Mouse (Mus musculus) cortical plate, adult 2 months (tissue): Measurements from ENCODE around the gene Rtbdn.

Source experiments
- CTCF ChIP-seq: fragments of 200-500 bp; IDR thresholded peaks from 2 replicates; pipeline ENCODE4 v1.5.1; 2011; ENCODE audit warnings: mild to moderate bottlenecking, control low read depth, low read length; ENCODE audit not compliant: insufficient read depth; ENCODE audit errors: extremely low read depth
- POLR2A ChIP-seq: fragments of 200-500 bp; IDR thresholded peaks from 2 replicates; pipeline ENCODE4 v1.6.1; 2011; ENCODE audit warnings: mild to moderate bottlenecking, low read length, control low read depth; ENCODE audit not compliant: insufficient read depth; ENCODE audit errors: extremely low read depth

DNA sequence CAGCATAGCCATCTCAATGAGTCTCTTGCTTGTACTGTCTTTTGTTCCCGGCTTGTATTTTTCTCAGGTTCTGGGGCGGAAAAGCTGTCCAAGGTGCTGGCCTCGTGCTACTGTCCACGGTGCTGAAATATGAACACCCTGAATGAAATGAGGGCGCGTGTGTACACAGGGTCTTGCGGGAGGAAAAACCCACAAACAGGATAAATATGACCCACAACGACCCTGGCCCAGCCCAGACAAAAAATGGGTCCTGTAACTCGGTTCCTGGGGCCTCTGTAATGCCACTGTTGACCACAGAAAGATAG lies 402 bp downstream of the Rtbdn start:
- TF ChIP-seq POLR2A (no peak), CTCF (no peak)
